7 mouse cellular contexts compared by ENCODE assay signal in genomic region chr5:129562342-129562741, GRCm38 (mm10).
"Had no signal": no experiment of that assay in that cellular context is flagged by ENCODE, and none has a peak within 500 bp of the region (broad histone marks: within the 10 kb centered on the region; RNA-seq: fewer than 3 reads in every experiment).

No protein-coding gene starts in this region.

- ATAC-seq: liver, embryonic 12.5 days had no signal

- DNase-seq: kidney, postnatal 25 days; lung, embryonic 14.5 days; lung, postnatal 10 days; lung, postnatal 4 days; midbrain, embryonic 14.5 days; thymus, postnatal 4 days had no signal
